Mouse (Mus musculus) forebrain, embryonic 12.5 days (tissue): ENCODE results near the gene Asf1b. TPM values are rescaled to one million over a fixed set of nuclear protein-coding genes. Genes with fewer than 3 reads are reported as not detected.
"Not testable (repeated sequence)": the region's sequence is repeated elsewhere in the genome, so short reads cannot be mapped to it uniquely, and the experiment has no call there.

Experiments used
- ATAC-seq: fragments of 200-750 bp; cut with Nextera tagmentation; 2 replicates; pipeline ENCODE4 v1.8.0; 2017; ENCODE audit warnings: moderate TSS enrichment; ENCODE audit not compliant: low FRiP score
- H3K27ac ChIP-seq: fragments of 300-500 bp; sonication (generic); 2 replicates; pipeline ENCODE4 v1.5.1; 2016; ENCODE audit warnings: mild to moderate bottlenecking
- H3K27me3 ChIP-seq: fragments of 300-500 bp; sonication (generic); 2 replicates; pipeline ENCODE4 v1.6.1; 2016; ENCODE audit warnings: mild to moderate bottlenecking
- H3K36me3 ChIP-seq: fragments of 300-500 bp; sonication (generic); replicated peaks from 2 replicates; pipeline ENCODE4 v1.6.1; 2016; ENCODE audit warnings: mild to moderate bottlenecking
- H3K4me1 ChIP-seq: fragments of 300-500 bp; sonication (generic); 2 replicates; pipeline ENCODE4 v1.6.1; 2016
- H3K4me2 ChIP-seq: fragments of 300-500 bp; sonication (generic); 2 replicates; pipeline ENCODE4 v1.6.1; 2016; ENCODE audit warnings: mild to moderate bottlenecking, moderate library complexity
- H3K4me3 ChIP-seq: fragments of 300-500 bp; sonication (generic); replicated peaks from 2 replicates; pipeline ENCODE4 v1.5.1; 2016; ENCODE audit warnings: mild to moderate bottlenecking
- H3K9ac ChIP-seq: fragments of 300-500 bp; sonication (generic); 2 replicates; pipeline ENCODE4 v1.6.1; 2016; ENCODE audit warnings: mild to moderate bottlenecking
- H3K9me3 ChIP-seq: fragments of 300-500 bp; sonication (generic); 2 replicates; pipeline ENCODE4 v1.6.1; 2016
- WGBS: fragments of 180-500 bp; shearing (Covaris S2); methylation state at CpG from one replicate; pipeline ENCODE4 v1.1.7; 2016; 5-methylcytosine and 5-hydroxymethylcytosine counted together
- polyA plus RNA-seq: library from polyadenylated mRNA; unstranded; fragments of >200 nt; fragmentation: Nextera tagmentation; extraction: Ambion mirVana; gene quantifications from 2 replicates; pipeline ENCODE4 v1.2.1, GENCODE M21; 2016

The Asf1b gene
- polyA plus RNA-seq, 1 experiment from 2014 or later: 59.0 TPM

DNA sequence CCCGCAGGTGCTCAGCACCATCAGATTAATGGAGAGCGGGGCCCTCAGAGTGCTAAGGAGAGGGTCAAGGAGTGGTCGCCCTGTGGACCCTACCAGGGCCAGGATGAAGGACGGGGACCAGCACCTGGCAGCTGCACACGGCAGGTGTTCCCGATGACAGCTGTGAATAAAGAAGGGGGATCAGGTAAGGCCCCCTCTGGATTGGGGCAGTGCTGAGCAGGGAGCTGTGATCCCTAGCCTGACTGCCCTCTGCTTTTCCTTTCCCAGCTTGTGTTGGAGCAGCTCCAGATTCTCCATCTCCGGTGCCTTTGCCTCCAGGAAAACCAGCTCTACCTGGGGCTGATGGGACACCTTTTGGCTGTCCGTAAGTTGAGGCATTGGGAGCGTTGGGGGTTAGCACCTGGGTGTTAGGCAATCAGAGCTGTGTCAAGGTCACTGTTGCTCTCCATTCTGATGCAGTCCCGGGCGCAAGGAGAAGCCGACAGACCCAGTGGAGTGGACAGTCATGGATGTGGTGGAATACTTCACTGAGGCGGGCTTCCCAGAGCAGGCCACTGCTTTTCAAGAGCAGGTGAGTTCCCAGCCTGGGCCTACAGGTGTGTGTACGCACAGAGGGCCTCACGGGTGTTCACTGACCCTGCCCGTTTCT is 43.9 kb downstream of the Asf1b start:
- H3K27ac ChIP-seq: no peak overlapping the region
- peak overlapping the region; percentile 87 for H3K9ac ChIP-seq
- peak overlapping the region; percentile 82 for H3K4me2 ChIP-seq
- H3K4me1 ChIP-seq: peaks cover 40% of the 10 kb centered on the region
- no peak for ATAC-seq
- no peaks in the 10 kb centered on the region for H3K9me3 ChIP-seq
- H3K36me3 ChIP-seq: peaks cover 31% of the 10 kb centered on the region
- peak overlapping the region; percentile 88 for H3K4me3 ChIP-seq
- H3K27me3 ChIP-seq: peaks cover 43% of the 10 kb centered on the region
- 66% methylated on average over 16 of the region's 16 CpGs for WGBS

- no peak overlapping the region for H3K4me3 ChIP-seq
- peaks cover 43% of the 10 kb centered on the region for H3K27me3 ChIP-seq
- WGBS: 89% methylated on average over 2 of the region's 2 CpGs
- H3K4me2 ChIP-seq: 0 out of 2 replicates have a peak overlapping the region, but pooled peaks have one; percentile 82
- H3K4me1 ChIP-seq: peaks cover 43% of the 10 kb centered on the region
- no peaks in the 10 kb centered on the region for H3K9me3 ChIP-seq
- no peak for ATAC-seq
- H3K9ac ChIP-seq: no peak overlapping the region
- H3K36me3 ChIP-seq: peaks cover 28% of the 10 kb centered on the region
- no peak overlapping the region for H3K27ac ChIP-seq
Measured at GRCm38 (mm10) chr8:83999825-84000224, 44.5 kb downstream of the Asf1b start.

GRCm38 (mm10) chr8:84001281-84002000 is 46.1 kb downstream of the Asf1b start, which contains the start of gene 1700067K01Rik:
1700067K01Rik (plus strand) TSS chr8:84001502.
- H3K4me2 ChIP-seq: peak within 1 kb of the TSS; percentile 32
- no peak within 1 kb of the TSS for H3K27ac ChIP-seq
- peak within 1 kb of the TSS; percentile 12; the same call in 1 of the 2 replicates for H3K9ac ChIP-seq
- WGBS: 16% methylated on average over 61 of the region's 61 CpGs
- peaks cover 24% of the 10 kb centered on the region for H3K36me3 ChIP-seq
- peak within 1 kb of the TSS; percentile 14 for H3K4me3 ChIP-seq
- H3K9me3 ChIP-seq: no peaks in the 10 kb centered on the region
- ATAC-seq: no peak
- H3K4me1 ChIP-seq: peaks cover 40% of the 10 kb centered on the region
- peaks cover 43% of the 10 kb centered on the region for H3K27me3 ChIP-seq

DNA sequence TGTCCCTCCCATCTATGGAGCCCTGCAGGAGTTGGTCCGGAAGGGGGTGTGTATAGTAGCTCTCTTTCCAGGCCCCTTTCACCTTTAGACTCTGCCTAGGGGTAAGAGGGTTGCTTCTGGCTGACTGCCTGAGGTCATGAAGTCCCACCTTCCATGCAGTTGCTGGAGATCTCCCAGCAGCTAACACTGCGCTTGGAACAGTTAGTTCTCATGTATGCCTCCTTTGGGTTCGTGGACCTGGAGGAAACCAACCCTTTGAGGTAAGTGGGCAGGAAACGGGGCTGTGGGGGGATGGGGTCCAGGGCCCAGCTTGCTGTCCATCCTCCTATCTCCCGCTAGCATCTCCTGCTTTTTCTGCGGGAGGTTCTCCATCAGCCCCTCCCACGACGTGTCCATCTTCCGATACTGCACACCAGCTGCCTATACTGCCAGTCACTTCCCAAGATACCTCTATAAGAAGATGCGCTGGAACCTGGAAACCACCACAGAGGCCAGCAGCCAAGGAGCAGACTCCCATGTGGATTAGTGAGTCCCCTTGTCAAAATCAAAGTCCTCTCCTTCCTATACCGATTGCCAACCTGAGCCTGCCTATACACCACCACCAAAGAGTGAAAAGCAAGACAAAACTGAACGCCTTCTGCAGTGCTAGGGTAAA is 47.8 kb downstream of the Asf1b start:
- Histone ChIP-seq H3K9me3 (no peaks in the 10 kb centered on the region), H3K4me2 (no peak overlapping the region), H3K4me3 (no peak overlapping the region), H3K27ac (no peak overlapping the region), H3K4me1 (peaks cover 37% of the 10 kb centered on the region), H3K36me3 (peaks cover 24% of the 10 kb centered on the region), H3K9ac (no peak overlapping the region), H3K27me3 (peaks cover 43% of the 10 kb centered on the region)
- ATAC-seq: no peak
- WGBS: 55% methylated on average over 12 of the region's 12 CpGs

GRCm38 (mm10) chr8:84003612-84004246 is 48.4 kb downstream of the Asf1b start:
- no peak for ATAC-seq
- Histone ChIP-seq H3K4me1 (peaks cover 31% of the 10 kb centered on the region), H3K4me3 (peak overlapping the region; percentile 60), H3K9ac (peak overlapping the region; percentile 70; the same call in 1 of the 2 replicates), H3K27me3 (peaks cover 45% of the 10 kb centered on the region), H3K27ac (no peak overlapping the region), H3K4me2 (peak overlapping the region; percentile 82), H3K9me3 (no peaks in the 10 kb centered on the region), H3K36me3 (peaks cover 24% of the 10 kb centered on the region)
- 78% methylated on average over 6 of the region's 6 CpGs for WGBS

DNA sequence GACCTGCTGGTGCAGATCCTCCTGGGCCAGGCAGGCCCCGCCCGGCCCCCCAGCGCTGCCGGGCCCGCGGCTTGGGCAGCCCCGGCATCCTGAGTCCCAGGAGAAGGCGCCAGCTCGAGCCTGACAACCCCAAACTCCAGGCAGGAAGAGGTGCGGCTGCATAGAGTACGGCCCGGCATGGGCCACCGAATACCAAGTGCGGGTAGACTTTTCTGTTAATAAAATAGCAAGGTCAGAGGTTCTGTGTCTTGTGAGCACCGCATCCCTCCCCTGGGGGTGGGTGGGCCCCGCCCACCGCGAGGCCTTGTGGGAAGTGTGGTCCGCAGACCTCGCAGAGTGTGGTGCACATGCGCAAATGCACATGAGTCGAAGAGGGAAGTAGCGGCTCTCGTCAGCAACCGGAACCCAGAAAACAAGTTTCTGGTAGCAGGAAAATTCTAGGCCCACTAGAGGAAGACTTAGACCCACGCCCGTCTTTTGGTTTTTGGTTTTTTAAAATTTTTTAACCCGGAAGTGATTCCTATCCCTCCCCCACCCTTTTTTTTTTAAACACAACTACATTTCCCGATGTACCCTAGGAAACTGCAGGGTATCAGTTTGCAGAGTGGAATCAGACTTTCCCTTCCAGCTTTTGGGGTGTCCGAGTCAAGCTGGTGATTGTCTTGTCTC is 49.4 kb downstream of the Asf1b start:
- peaks cover 45% of the 10 kb centered on the region for H3K27me3 ChIP-seq
- 1% methylated on average over 30 of the region's 30 CpGs for WGBS
- peak overlapping the region; percentile 82 for H3K4me2 ChIP-seq
- peaks cover 18% of the 10 kb centered on the region for H3K36me3 ChIP-seq
- H3K9me3 ChIP-seq: no peaks in the 10 kb centered on the region
- H3K9ac ChIP-seq: peak overlapping the region; percentile 70
- H3K4me1 ChIP-seq: peaks cover 22% of the 10 kb centered on the region
- H3K4me3 ChIP-seq: peak overlapping the region; percentile 60
- ATAC-seq: peak; percentile 84
- H3K27ac ChIP-seq: peak overlapping the region; percentile 61

DNA sequence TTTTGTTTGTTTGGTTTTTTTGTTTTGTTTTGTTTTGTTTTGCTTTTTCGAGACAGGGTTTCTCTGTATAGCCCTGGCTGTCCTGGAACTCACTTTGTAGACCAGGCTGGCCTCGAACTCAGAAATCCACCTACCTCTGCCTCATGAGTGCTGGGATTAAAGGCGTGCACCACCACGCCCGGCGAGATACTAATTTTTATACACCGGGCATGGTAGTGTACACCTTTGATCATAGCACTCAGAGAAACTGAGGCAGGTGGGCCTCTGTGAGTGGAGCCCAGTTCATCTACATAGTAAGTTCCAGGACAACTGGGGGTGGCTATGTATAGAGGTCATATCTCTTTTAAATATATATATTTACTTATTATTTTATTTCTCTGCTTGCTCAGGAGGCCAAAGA is 50.2 kb downstream of the Asf1b start:
- Histone ChIP-seq H3K4me1 (peaks cover 26% of the 10 kb centered on the region), H3K27me3 (peaks cover 45% of the 10 kb centered on the region)
- WGBS: 96% methylated on average over 7 of the region's 7 CpGs
- not testable (repeated sequence) for H3K9ac ChIP-seq, H3K36me3 ChIP-seq, H3K27ac ChIP-seq, ATAC-seq, H3K9me3 ChIP-seq, H3K4me2 ChIP-seq, H3K4me3 ChIP-seq

- Histone ChIP-seq H3K4me1 (peaks cover 41% of the 10 kb centered on the region), H3K4me2 (no peak overlapping the region), H3K9me3 (no peaks in the 10 kb centered on the region), H3K36me3 (no peaks in the 10 kb centered on the region), H3K4me3 (no peak overlapping the region), H3K27me3 (peaks cover 46% of the 10 kb centered on the region), H3K9ac (no peak overlapping the region), H3K27ac (no peak overlapping the region)
- WGBS: 25% methylated on average over 7 of the region's 7 CpGs
- no peak for ATAC-seq
Measured at GRCm38 (mm10) chr8:84008362-84008761, 53.1 kb downstream of the Asf1b start.

- Histone ChIP-seq H3K4me2 (no peak overlapping the region), H3K4me1 (peaks cover 33% of the 10 kb centered on the region), H3K9ac (no peak overlapping the region), H3K36me3 (no peaks in the 10 kb centered on the region), H3K4me3 (no peak overlapping the region), H3K9me3 (no peaks in the 10 kb centered on the region), H3K27ac (no peak overlapping the region), H3K27me3 (peaks cover 55% of the 10 kb centered on the region)
- WGBS: 1% methylated on average over 11 of the region's 11 CpGs
- peak; percentile 37; the same call in 1 of the 2 replicates for ATAC-seq
Measured at GRCm38 (mm10) chr8:84009876-84010275, 54.6 kb downstream of the Asf1b start.

DNA sequence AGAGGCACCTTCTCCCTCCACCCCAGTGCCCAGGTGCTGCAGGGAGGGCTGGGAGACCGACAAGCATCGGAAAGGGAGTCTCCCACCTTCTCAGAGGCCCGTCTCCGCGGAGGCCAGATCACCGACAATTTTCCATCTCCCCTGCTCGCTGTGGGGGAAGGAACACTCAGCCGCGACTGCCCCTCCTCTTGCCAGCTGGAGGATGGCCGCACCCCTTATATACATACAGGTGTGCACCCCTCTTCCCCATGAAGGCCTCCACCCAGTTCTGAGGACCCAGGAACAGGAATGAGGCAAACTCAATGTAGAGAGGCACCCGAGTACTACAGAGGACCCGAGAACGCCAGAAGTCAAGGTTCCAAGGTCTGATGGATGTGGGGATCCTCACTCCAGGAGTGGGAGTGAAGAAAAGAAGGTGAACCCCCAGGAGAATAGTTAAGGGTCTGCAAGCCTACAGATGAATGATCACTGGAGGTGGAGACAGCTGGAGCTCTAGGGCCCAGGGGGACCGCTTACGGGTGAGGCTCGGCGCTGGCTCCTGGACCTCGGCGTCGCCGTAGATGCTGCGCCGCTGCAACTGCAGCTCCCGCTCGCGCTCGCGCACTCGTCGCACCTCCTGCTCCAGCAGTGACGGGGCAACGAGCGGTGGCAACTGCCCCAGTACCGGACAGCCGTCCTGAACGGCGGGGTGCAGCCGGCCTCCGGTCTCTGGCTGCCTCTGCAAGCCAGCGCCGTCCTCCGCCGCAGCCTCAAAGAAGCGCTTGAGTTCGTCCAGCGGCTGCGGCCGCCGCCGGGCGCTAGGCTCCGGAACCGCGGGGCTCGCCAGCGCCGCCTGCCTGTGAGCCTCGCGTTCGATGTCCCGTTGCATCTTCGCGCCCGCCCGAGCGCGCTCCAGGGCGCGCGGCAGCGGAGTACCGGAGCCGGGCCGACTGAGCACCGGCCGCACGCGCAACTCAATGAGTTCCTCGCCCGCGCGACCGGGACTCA is 55.6 kb downstream of the Asf1b start:
- peak overlapping the region; percentile 95 for H3K4me2 ChIP-seq
- WGBS: 2% methylated on average over 82 of the region's 83 CpGs
- H3K27me3 ChIP-seq: peaks cover 58% of the 10 kb centered on the region
- ATAC-seq: peak; percentile 58
- H3K36me3 ChIP-seq: no peaks in the 10 kb centered on the region
- H3K4me3 ChIP-seq: peak overlapping the region; percentile 55
- H3K9me3 ChIP-seq: no peaks in the 10 kb centered on the region
- H3K9ac ChIP-seq: peak overlapping the region; percentile 62
- peaks cover 30% of the 10 kb centered on the region for H3K4me1 ChIP-seq
- no peak overlapping the region for H3K27ac ChIP-seq
